Mouse (Mus musculus) hindbrain, embryonic 11.5 days (tissue): Measurements from ENCODE around the gene Slc10a7. TPM values are rescaled to one million over a fixed set of nuclear protein-coding genes. Genes with fewer than 3 reads are reported as not detected.

ENCODE experiments used
- ATAC-seq: fragments of 200-750 bp; cut with Nextera tagmentation; 2 replicates; pipeline ENCODE4 v1.8.0; 2017; ENCODE audit warnings: mild to moderate bottlenecking, moderate TSS enrichment, moderate library complexity; ENCODE audit not compliant: low FRiP score
- DNase-seq: peaks from one replicate; pipeline ENCODE4 v3.0.0-alpha.2; 2015; ENCODE audit warnings: low spot score
- H3K27ac ChIP-seq: fragments of 300-500 bp; sonication (generic); 2 replicates; pipeline ENCODE4 v1.5.1; 2014; ENCODE audit warnings: mild to moderate bottlenecking, low read depth, low read length
- H3K27me3 ChIP-seq: fragments of 300-500 bp; sonication (generic); 2 replicates; pipeline ENCODE4 v1.6.1; 2014; ENCODE audit warnings: mild to moderate bottlenecking, low read length, moderate library complexity, mixed read lengths; ENCODE audit not compliant: control insufficient read depth, insufficient read depth
- H3K36me3 ChIP-seq: fragments of 300-500 bp; sonication (generic); 2 replicates; pipeline ENCODE4 v1.6.1; 2014; ENCODE audit warnings: mild to moderate bottlenecking, low read length, moderate library complexity, mixed read lengths; ENCODE audit not compliant: control insufficient read depth, insufficient read depth
- H3K4me1 ChIP-seq: fragments of 300-500 bp; sonication (generic); replicated peaks from 2 replicates; pipeline ENCODE4 v1.6.1; 2014; ENCODE audit warnings: low read length, mixed read lengths; ENCODE audit not compliant: control insufficient read depth, insufficient read depth
- H3K4me2 ChIP-seq: fragments of 300-500 bp; sonication (generic); replicated peaks from 2 replicates; pipeline ENCODE4 v1.6.1; 2014; ENCODE audit warnings: mild to moderate bottlenecking, low read depth, low read length
- H3K4me3 ChIP-seq: fragments of 300-500 bp; sonication (generic); 2 replicates; pipeline ENCODE4 v1.5.1; 2014; ENCODE audit warnings: low read depth, low read length
- H3K9ac ChIP-seq: fragments of 300-500 bp; sonication (generic); 2 replicates; pipeline ENCODE4 v1.6.1; 2014; ENCODE audit warnings: low read depth, low read length
- H3K9me3 ChIP-seq: fragments of 300-500 bp; sonication (generic); 2 replicates; pipeline ENCODE4 v1.6.1; 2016; ENCODE audit warnings: low read length; ENCODE audit not compliant: control insufficient read depth
- WGBS: fragments of 180-500 bp; shearing (Covaris S2); extraction: QIAGEN DNeasy Blood & Tissue Kit; methylation state at CpG from one replicate; pipeline ENCODE4 v1.1.7; 2014; 5-methylcytosine and 5-hydroxymethylcytosine counted together
- polyA plus RNA-seq: library from polyadenylated mRNA; unstranded; fragments of >200 nt; fragmentation: Nextera tagmentation; extraction: Ambion mirVana; gene quantifications from 2 replicates; pipeline ENCODE4 v1.2.1, GENCODE M21; 2014

The Slc10a7 gene
- polyA plus RNA-seq, 1 experiment from 2014 or later, result 12.8 TPM

GRCm38 (mm10) chr8:78507979-78508718 is 997 bp upstream of the Slc10a7 start:
- peak; percentile 75 for DNase-seq
- WGBS, result under 1% methylated on average over 36 of the region's 38 CpGs
- Histone ChIP-seq H3K4me1 (0 out of 2 replicates have a peak, but pooled peaks cover 3% of the 10 kb centered on the region), H3K4me2 (peak overlapping the region; percentile 41), H3K36me3 (peaks cover 9% of the 10 kb centered on the region), H3K9me3 (no peaks in the 10 kb centered on the region), H3K27me3 (no peaks in the 10 kb centered on the region), H3K4me3 (peak overlapping the region; percentile 95), H3K9ac (peak overlapping the region; percentile 99), H3K27ac (peak overlapping the region; percentile 93)
- peak; percentile 61 for ATAC-seq

- Histone ChIP-seq H3K9me3 (no peaks in the 10 kb centered on the region), H3K27ac (peak within 1 kb of the TSS; percentile 93), H3K4me2 (peak within 1 kb of the TSS; percentile 89), H3K27me3 (no peaks in the 10 kb centered on the region), H3K4me1 (0 out of 2 replicates have a peak, but pooled peaks cover 3% of the 10 kb centered on the region), H3K9ac (peak within 1 kb of the TSS; percentile 99), H3K36me3 (peaks cover 9% of the 10 kb centered on the region), H3K4me3 (peak within 1 kb of the TSS; percentile 95)
- under 1% methylated on average over 57 of the region's 70 CpGs for WGBS
- DNase-seq (peak; percentile 95), ATAC-seq (peak; percentile 90)
Measured at GRCm38 (mm10) chr8:78508719-78509272, 350 bp upstream of the Slc10a7 start, which contains the start of gene Rbmxl1. Gene Rbmxl1 (minus strand): TSS chr8:78508898.

GRCm38 (mm10) chr8:78510094-78510493 is 948 bp downstream of the Slc10a7 start:
- H3K4me2 ChIP-seq, result peak overlapping the region; percentile 89
- H3K27ac ChIP-seq, result no peak overlapping the region
- H3K36me3 ChIP-seq, result no peaks in the 10 kb centered on the region; the same call in 1 of the 2 replicates
- 1% methylated on average over 11 of the region's 11 CpGs for WGBS
- H3K4me1 ChIP-seq, result 0 out of 2 replicates have a peak, but pooled peaks cover 3% of the 10 kb centered on the region
- H3K27me3 ChIP-seq, result no peaks in the 10 kb centered on the region
- peak overlapping the region; percentile 95 for H3K4me3 ChIP-seq
- ATAC-seq, result no peak
- H3K9ac ChIP-seq, result peak overlapping the region; percentile 99
- peak; percentile 37 for DNase-seq
- no peaks in the 10 kb centered on the region for H3K9me3 ChIP-seq

- Histone ChIP-seq H3K9ac (no peak overlapping the region), H3K4me2 (no peak overlapping the region), H3K27me3 (no peaks in the 10 kb centered on the region), H3K4me3 (no peak overlapping the region), H3K27ac (no peak overlapping the region), H3K4me1 (0 out of 2 replicates have a peak, but pooled peaks cover 3% of the 10 kb centered on the region), H3K9me3 (no peaks in the 10 kb centered on the region), H3K36me3 (no peaks in the 10 kb centered on the region; the same call in 1 of the 2 replicates)
- WGBS, result 58% methylated on average over 3 of the region's 3 CpGs
- DNase-seq, result no peak
- ATAC-seq, result no peak
Measured at GRCm38 (mm10) chr8:78510926-78511325, 1.8 kb downstream of the Slc10a7 start.

GRCm38 (mm10) chr8:78513106-78513505 is 4.0 kb downstream of the Slc10a7 start:
- Histone ChIP-seq H3K27ac (no peak overlapping the region), H3K9ac (no peak overlapping the region), H3K36me3 (no peaks in the 10 kb centered on the region), H3K4me3 (no peak overlapping the region), H3K9me3 (no peaks in the 10 kb centered on the region), H3K4me2 (no peak overlapping the region), H3K4me1 (0 out of 2 replicates have a peak, but pooled peaks cover 3% of the 10 kb centered on the region), H3K27me3 (no peaks in the 10 kb centered on the region)
- ATAC-seq (no peak), DNase-seq (no peak)
- WGBS, result 80% methylated on average over 4 of the region's 4 CpGs

- Histone ChIP-seq H3K4me2 (no peak overlapping the region), H3K9me3 (no peaks in the 10 kb centered on the region), H3K27me3 (no peaks in the 10 kb centered on the region), H3K4me1 (0 out of 2 replicates have a peak, but pooled peaks cover 3% of the 10 kb centered on the region), H3K27ac (no peak overlapping the region), H3K4me3 (no peak overlapping the region), H3K36me3 (no peaks in the 10 kb centered on the region), H3K9ac (no peak overlapping the region)
- DNase-seq (no peak), ATAC-seq (no peak)
- WGBS, result 87% methylated on average over 1 of the region's 1 CpGs
Measured at GRCm38 (mm10) chr8:78514706-78515105, 5.6 kb downstream of the Slc10a7 start.

GRCm38 (mm10) chr8:78515132-78515531 is 6.0 kb downstream of the Slc10a7 start:
- Histone ChIP-seq H3K4me2 (no peak overlapping the region), H3K36me3 (no peaks in the 10 kb centered on the region), H3K27me3 (no peaks in the 10 kb centered on the region), H3K27ac (no peak overlapping the region), H3K9me3 (no peaks in the 10 kb centered on the region), H3K9ac (no peak overlapping the region), H3K4me1 (0 out of 2 replicates have a peak, but pooled peaks cover 2% of the 10 kb centered on the region), H3K4me3 (no peak overlapping the region)
- DNase-seq (no peak), ATAC-seq (no peak)
- WGBS, result 90% methylated on average over 3 of the region's 3 CpGs

GRCm38 (mm10) chr8:78533981-78534380 is 24.8 kb downstream of the Slc10a7 start:
- Histone ChIP-seq H3K9me3 (no peaks in the 10 kb centered on the region), H3K4me3 (no peak overlapping the region), H3K9ac (no peak overlapping the region), H3K27ac (no peak overlapping the region), H3K27me3 (no peaks in the 10 kb centered on the region), H3K36me3 (no peaks in the 10 kb centered on the region), H3K4me1 (no peaks in the 10 kb centered on the region), H3K4me2 (no peak overlapping the region)
- WGBS, result 88% methylated on average over 6 of the region's 6 CpGs
- ATAC-seq (no peak), DNase-seq (no peak)
